Mouse (Mus musculus) liver, adult 2 months (tissue): ENCODE results near the gene Lgals2. TPM values are rescaled to one million over a fixed set of nuclear protein-coding genes. Genes with fewer than 3 reads are reported as not detected.

Experiments used
- DNase-seq: peaks from one replicate; pipeline ENCODE4 v3.0.0-alpha.2; 2011; ENCODE audit warnings: low read depth, low spot score; ENCODE audit errors: extremely low read depth
- H3K27ac ChIP-seq: fragments of 200-500 bp; replicated peaks from 2 replicates; pipeline ENCODE4 v1.5.1; 2012; ENCODE audit warnings: low read depth, mild to moderate bottlenecking, control low read depth, inconsistent platforms, low read length; ENCODE audit not compliant: insufficient read depth
- H3K27me3 ChIP-seq: fragments of 200-500 bp; 2 replicates; pipeline ENCODE4 v1.6.1; 2012; ENCODE audit warnings: mild to moderate bottlenecking, moderate library complexity, low read length, inconsistent platforms; ENCODE audit not compliant: control insufficient read depth, insufficient read depth
- H3K36me3 ChIP-seq: fragments of 200-500 bp; 2 replicates; pipeline ENCODE4 v1.6.1; 2012; ENCODE audit warnings: low read length, inconsistent platforms; ENCODE audit not compliant: control insufficient read depth, insufficient read depth
- H3K4me1 ChIP-seq: fragments of 200-500 bp; 2 replicates; pipeline ENCODE4 v1.6.1; 2011; ENCODE audit warnings: low read length; ENCODE audit not compliant: control insufficient read depth, insufficient read depth
- H3K4me3 ChIP-seq: fragments of 200-500 bp; 2 replicates; pipeline ENCODE4 v1.5.1; 2011; ENCODE audit warnings: low read depth, mild to moderate bottlenecking, control low read depth, low read length, moderate library complexity; ENCODE audit not compliant: insufficient read depth
- H3K79me2 ChIP-seq: fragments of 200-500 bp; 2 replicates; pipeline ENCODE4 v1.6.1; 2012; ENCODE audit warnings: inconsistent platforms, mild to moderate bottlenecking, low read length, moderate library complexity; ENCODE audit not compliant: control insufficient read depth, insufficient read depth
- H3K9ac ChIP-seq: fragments of 200-500 bp; 2 replicates; pipeline ENCODE4 v1.6.1; 2012; ENCODE audit warnings: low read depth, mild to moderate bottlenecking, control low read depth, inconsistent platforms, low read length
- CTCF ChIP-seq: fragments of 200-500 bp; IDR thresholded peaks from 2 replicates; pipeline ENCODE4 v1.5.1; 2011; ENCODE audit warnings: low read depth, low read length, control low read depth
- POLR2A ChIP-seq: fragments of 200-500 bp; IDR thresholded peaks from 2 replicates; pipeline ENCODE4 v1.6.1; 2011; ENCODE audit warnings: low read length, control low read depth; ENCODE audit not compliant: insufficient read depth; ENCODE audit errors: extremely low read depth
- WGBS: fragments of 180-500 bp; shearing (Covaris S2); methylation state at CpG from one replicate; pipeline ENCODE4 v1.1.7; 2018; 5-methylcytosine and 5-hydroxymethylcytosine counted together
- polyA plus RNA-seq: library from polyadenylated mRNA; depleted of rRNA; stranded (reverse); fragments of >200 nt; gene quantifications from 2 replicates; pipeline ENCODE4 v1.2.3, GENCODE M21; 2012
- total RNA-seq: library from RNA; depleted of rRNA; stranded (reverse); fragments of >200 nt; gene quantifications from 2 replicates; pipeline ENCODE4 v1.2.3, GENCODE M21; 2014

The Lgals2 gene
- total and polyA plus RNA-seq, 2 experiments = 0.55 to 0.57 TPM

GRCm38 (mm10) chr15:78899409-78899739, 44.0 kb upstream of the Lgals2 start, which contains the start of gene Gm49510:
Gm49510 (plus strand) TSS chr15:78899667.
- H3K27ac ChIP-seq = peak within 1 kb of the TSS; percentile 3; the same call in 1 of the 2 replicates

GRCm38 (mm10) chr15:78898507-78899001, 43.2 kb upstream of the Lgals2 start:
- 78% methylated on average over 6 of the region's 6 CpGs for WGBS
- DNase-seq = no peak
- Histone ChIP-seq H3K27me3 (no peaks in the 10 kb centered on the region), H3K79me2 (no peaks in the 10 kb centered on the region), H3K36me3 (no peaks in the 10 kb centered on the region), H3K4me1 (no peaks in the 10 kb centered on the region; the same call in 1 of the 2 replicates), H3K9ac (no peak overlapping the region), H3K4me3 (no peak overlapping the region), H3K27ac (no peak overlapping the region)
- TF ChIP-seq CTCF (no peak), POLR2A (no peak)

More at GRCm38 (mm10) chr15:78899409-78899739, 44.0 kb upstream of the Lgals2 start, which contains the start of gene Gm49510:
- Histone ChIP-seq H3K36me3 (no peaks in the 10 kb centered on the region), H3K9ac (peak within 1 kb of the TSS; percentile 61), H3K4me1 (no peaks in the 10 kb centered on the region; the same call in 1 of the 2 replicates), H3K27me3 (no peaks in the 10 kb centered on the region), H3K4me3 (peak within 1 kb of the TSS; percentile 52), H3K79me2 (no peaks in the 10 kb centered on the region)
- no peak for DNase-seq
- 4% methylated on average over 20 of the region's 20 CpGs for WGBS
- TF ChIP-seq CTCF (no peak), POLR2A (no peak)

GRCm38 (mm10) chr15:78897488-78897887, 42.2 kb upstream of the Lgals2 start:
- no peak overlapping the region for H3K27ac ChIP-seq
- H3K36me3 ChIP-seq = no peaks in the 10 kb centered on the region
- H3K4me3 ChIP-seq = no peak overlapping the region
- TF ChIP-seq CTCF (no peak), POLR2A (no peak)
- no peaks in the 10 kb centered on the region for H3K79me2 ChIP-seq
- no peaks in the 10 kb centered on the region for H3K27me3 ChIP-seq
- no peaks in the 10 kb centered on the region; the same call in 1 of the 2 replicates for H3K4me1 ChIP-seq
- H3K9ac ChIP-seq = no peak overlapping the region
- WGBS = 86% methylated on average over 4 of the region's 4 CpGs
- DNase-seq = no peak

GRCm38 (mm10) chr15:78896149-78896548, 40.8 kb upstream of the Lgals2 start:
- DNase-seq = no peak
- H3K4me3 ChIP-seq = no peak overlapping the region
- WGBS = 65% methylated on average over 3 of the region's 3 CpGs
- H3K79me2 ChIP-seq = no peaks in the 10 kb centered on the region
- no peak overlapping the region for H3K9ac ChIP-seq
- no peaks in the 10 kb centered on the region for H3K36me3 ChIP-seq
- H3K4me1 ChIP-seq = no peaks in the 10 kb centered on the region; the same call in 1 of the 2 replicates
- no peak overlapping the region for H3K27ac ChIP-seq
- TF ChIP-seq POLR2A (no peak), CTCF (no peak)
- H3K27me3 ChIP-seq = no peaks in the 10 kb centered on the region

- H3K27ac ChIP-seq = no peak overlapping the region
- H3K79me2 ChIP-seq = no peaks in the 10 kb centered on the region
- no peaks in the 10 kb centered on the region for H3K36me3 ChIP-seq
- H3K9ac ChIP-seq = no peak overlapping the region
- H3K4me1 ChIP-seq = no peaks in the 10 kb centered on the region; the same call in 1 of the 2 replicates
- no peak for TF ChIP-seq POLR2A
- WGBS = 60% methylated on average over 2 of the region's 2 CpGs
- no peak for DNase-seq
- H3K27me3 ChIP-seq = no peaks in the 10 kb centered on the region
- no peak overlapping the region for H3K4me3 ChIP-seq
These were observed 40.4 kb upstream of the Lgals2 start for GRCm38 (mm10) chr15:78895741-78896140.

GRCm38 (mm10) chr15:78894726-78895125, 39.4 kb upstream of the Lgals2 start:
- no peak for DNase-seq
- Histone ChIP-seq H3K4me3 (no peak overlapping the region), H3K27me3 (no peaks in the 10 kb centered on the region), H3K4me1 (no peaks in the 10 kb centered on the region), H3K27ac (no peak overlapping the region), H3K36me3 (0 out of 2 replicates have a peak, but pooled peaks cover 2% of the 10 kb centered on the region), H3K79me2 (no peaks in the 10 kb centered on the region), H3K9ac (no peak overlapping the region)
- 83% methylated on average over 13 of the region's 13 CpGs for WGBS
- TF ChIP-seq CTCF (no peak), POLR2A (no peak)
